Mouse (Mus musculus) heart, postnatal 0 days (tissue): ENCODE measurements around the gene Pou2f2.

ENCODE experiments used
- CTCF ChIP-seq: IDR thresholded peaks from 2 replicates; pipeline ENCODE4 v1.5.1; 2016; ENCODE audit warnings: antibody characterized with exemption, control low read depth, low read depth
- EP300 ChIP-seq: IDR thresholded peaks from 2 replicates; pipeline ENCODE4 v1.6.1; 2016; ENCODE audit warnings: antibody characterized with exemption, low read depth

DNA sequence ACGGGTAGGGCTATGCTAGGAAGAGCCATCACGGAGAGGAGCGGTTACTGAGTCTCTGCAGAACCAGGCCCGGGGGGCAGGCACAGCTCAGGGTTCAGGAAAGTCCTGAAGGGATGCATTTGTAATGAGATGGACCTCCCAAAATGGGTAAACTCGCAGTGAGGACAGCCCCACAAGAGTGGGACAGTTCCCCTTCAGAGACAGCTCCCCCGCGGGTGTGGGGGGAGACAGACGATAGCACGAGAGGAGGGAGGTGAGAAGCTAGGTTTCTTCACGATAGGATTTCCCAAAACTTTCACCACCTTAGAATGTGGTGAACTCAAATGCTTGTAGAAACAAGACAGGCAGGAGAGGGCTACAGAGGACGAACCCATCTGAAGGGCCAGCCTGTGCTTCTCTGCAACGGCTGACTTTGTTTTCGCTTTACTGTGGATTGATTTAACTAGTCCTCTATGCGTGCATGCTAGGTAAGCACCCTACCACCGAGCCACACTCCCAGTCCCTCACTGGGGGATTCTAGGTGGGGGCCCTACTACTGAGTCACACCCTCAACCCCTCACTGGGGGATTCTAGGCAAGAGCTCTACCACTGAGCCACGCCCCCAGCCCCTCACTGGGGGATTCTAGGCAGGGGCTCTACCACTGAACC lies 66.4 kb downstream of the Pou2f2 start:
- TF ChIP-seq CTCF: no peak
- TF ChIP-seq EP300: no peak
